Mouse (Mus musculus) R1 (cell line): ENCODE results near the gene Olfr1313.

Source experiments
- DNase-seq: peaks from one replicate; pipeline ENCODE4 v3.0.0-alpha.2; 2018; ENCODE audit warnings: low read depth, low spot score

Olfr1313 gene

DNA sequence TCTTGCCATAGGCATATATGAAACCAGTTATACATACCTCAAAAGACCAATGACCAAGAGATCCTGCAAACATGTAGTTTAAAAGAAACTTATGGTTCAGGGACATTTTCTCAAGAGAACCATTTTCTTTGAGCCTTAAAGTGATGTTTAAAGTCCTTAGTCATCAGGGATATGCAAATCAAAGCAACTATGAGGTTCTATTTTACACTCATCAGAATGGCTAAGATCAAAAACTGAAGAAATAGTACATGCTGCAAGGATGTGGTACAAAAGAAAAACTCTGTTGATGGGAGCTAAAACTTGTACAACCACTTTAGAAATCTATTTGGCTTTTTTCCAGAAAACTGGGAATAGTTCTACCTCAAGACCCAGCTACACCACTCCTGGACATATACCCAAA is at the start of gene Olfr1313:
TSS of gene Olfr1313 (minus strand) at position 101 of the 400 bp plus-strand sequence.
- no peak for DNase-seq

DNA sequence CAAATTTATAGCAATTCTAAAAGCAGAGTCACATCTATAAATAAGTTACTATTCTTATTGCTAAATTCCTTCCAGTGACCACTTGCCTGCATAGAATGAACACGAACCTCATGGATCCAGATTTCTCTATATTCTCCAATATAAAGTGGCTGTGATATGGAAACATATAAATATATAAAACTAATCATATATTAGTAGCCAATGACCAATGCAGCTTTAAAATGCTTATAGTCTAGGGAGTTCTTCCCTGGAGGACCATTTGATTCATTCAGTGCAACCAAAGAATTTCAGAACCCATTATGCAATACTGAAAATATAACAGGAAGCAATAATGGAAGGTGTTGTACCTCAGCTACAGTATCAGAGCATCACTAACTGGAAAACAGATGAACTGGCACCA is 37.7 kb upstream of the Olfr1313 start, which contains the start of gene Olfr1315-ps1:
TSS of gene Olfr1315-ps1 (minus strand) at position 101 of the 400 bp plus-strand sequence.
- DNase-seq: no peak

DNA sequence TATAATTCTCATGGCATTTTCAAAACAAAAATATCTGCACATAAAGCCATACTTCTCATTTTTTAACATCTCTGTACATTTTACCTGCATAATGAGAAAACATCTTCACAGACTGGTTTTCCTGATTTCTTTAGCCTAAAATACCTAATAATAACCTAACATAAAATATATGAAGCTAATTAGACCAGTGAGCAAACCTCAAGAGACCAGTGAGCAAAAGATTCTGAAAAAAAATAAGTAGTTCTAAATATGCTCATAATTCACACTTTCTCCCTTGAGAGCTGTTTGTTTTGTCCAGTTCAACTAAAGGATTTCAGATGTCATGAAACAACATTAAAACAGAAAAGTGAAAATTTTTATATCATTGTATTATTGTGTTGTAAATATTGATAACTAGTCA is 19.0 kb upstream of the Olfr1313 start, which contains the start of gene Olfr1314:
TSS of gene Olfr1314 (minus strand) at position 101 of the 400 bp plus-strand sequence.
- DNase-seq: no peak

DNA sequence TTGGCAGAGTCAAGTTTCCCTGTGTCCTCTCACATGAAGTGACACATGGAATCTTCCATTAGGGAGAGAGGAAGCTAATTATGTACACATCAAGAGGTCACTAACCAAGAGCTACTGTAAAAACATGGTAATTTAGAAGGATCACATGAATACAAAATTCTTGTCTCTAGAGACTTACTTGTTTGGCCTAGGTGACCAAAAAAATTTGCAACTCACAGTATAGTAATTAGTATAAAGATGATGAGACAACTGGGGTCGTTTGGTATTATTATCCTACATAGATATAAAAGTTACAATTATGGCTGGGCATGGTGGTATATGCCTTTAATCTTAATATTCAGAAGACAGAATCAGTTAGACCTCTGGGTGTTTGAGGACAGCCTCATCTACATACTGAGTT is 27.5 kb downstream of the Olfr1313 start, which contains the start of gene Olfr1312:
TSS of gene Olfr1312 (minus strand) at position 101 of the 400 bp plus-strand sequence.
- no peak for DNase-seq

DNA sequence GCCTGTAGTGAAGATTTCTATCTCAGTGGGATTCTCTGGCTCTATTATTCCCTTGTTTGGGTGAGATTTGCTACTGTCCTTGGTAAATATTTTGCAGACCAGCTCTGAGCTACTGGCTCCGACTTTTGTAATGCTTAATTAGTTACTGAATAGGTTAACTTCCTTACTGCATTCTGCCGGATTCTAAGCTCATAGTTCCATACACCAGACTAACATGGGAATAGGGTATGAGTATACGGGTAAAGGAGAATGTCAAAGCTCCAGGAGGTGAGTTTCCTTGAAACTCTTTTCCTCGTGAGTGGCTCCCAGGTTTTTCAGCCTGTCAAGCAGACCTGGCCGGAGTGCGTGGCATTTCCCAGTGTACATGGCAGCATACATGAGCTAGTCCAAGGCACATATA is 50.7 kb downstream of the Olfr1313 start:
- DNase-seq: peak; percentile 8

DNA sequence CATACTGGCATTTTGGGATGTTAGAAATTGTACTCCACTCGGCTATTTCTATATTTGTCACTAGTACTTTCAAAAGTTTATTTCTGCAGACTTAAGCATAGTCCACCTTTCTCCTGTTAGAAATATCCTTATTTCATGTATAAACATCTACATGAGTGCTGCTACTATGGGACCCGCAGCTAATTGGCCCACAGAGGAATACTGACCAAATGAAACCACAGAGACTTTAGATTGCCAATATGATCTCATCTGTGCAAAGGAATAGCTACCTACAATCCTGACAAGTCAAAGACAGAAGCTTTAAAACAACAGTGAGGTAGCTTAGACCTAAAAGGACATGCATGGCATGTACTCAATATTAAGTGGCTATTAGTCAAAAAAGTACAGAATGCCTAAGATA is 53.3 kb downstream of the Olfr1313 start, which contains the start of gene Olfr1311:
TSS of gene Olfr1311 (minus strand) at position 101 of the 400 bp plus-strand sequence.
- no peak for DNase-seq
